Mouse (Mus musculus) heart, adult 2 months (tissue): ENCODE results near the gene Slc35e3. TPM values are rescaled to one million over a fixed set of nuclear protein-coding genes. Genes with fewer than 3 reads are reported as not detected.

ENCODE experiments used
- DNase-seq, 2 experiments: peaks; one replicate each; pipeline ENCODE4 v3.0.0; 2021
- H3K27ac ChIP-seq: fragments of 200-600 bp; 2 replicates; pipeline ENCODE4 v1.8.1; 2022
- H3K27me3 ChIP-seq: fragments of 200-500 bp; 2 replicates; pipeline ENCODE4 v1.6.1; 2012; ENCODE audit warnings: mild to moderate bottlenecking, low read length, inconsistent platforms, mixed read lengths; ENCODE audit not compliant: control insufficient read depth, insufficient read depth
- H3K36me3 ChIP-seq: fragments of 200-500 bp; 2 replicates; pipeline ENCODE4 v1.6.1; 2012; ENCODE audit warnings: low read length, inconsistent platforms; ENCODE audit not compliant: control insufficient read depth, insufficient read depth
- H3K4me1 ChIP-seq: fragments of 200-500 bp; 2 replicates; pipeline ENCODE4 v1.6.1; 2011; ENCODE audit warnings: low read length; ENCODE audit not compliant: control insufficient read depth, insufficient read depth
- H3K4me3 ChIP-seq: fragments of 200-600 bp; 2 replicates; pipeline ENCODE4 v1.8.1; 2022
- H3K79me2 ChIP-seq: fragments of 200-500 bp; replicated peaks from 2 replicates; pipeline ENCODE4 v1.6.1; 2012; ENCODE audit warnings: mild to moderate bottlenecking, inconsistent platforms, low read length, moderate library complexity, mixed read lengths; ENCODE audit not compliant: control insufficient read depth, insufficient read depth
- H3K9ac ChIP-seq: fragments of 200-500 bp; 2 replicates; pipeline ENCODE4 v1.6.1; 2012; ENCODE audit warnings: low read depth, mild to moderate bottlenecking, control low read depth, inconsistent platforms, low read length, mixed read lengths
- CTCF ChIP-seq: fragments of 200-600 bp; IDR thresholded peaks from 2 replicates; pipeline ENCODE4 v1.8.1; 2022; ENCODE audit warnings: antibody characterized with exemption, mild to moderate bottlenecking, moderate library complexity
- EP300 ChIP-seq: fragments of 200-500 bp; IDR thresholded peaks from 2 replicates; pipeline ENCODE4 v1.6.1; 2011; ENCODE audit warnings: low read depth, low read length, control low read depth; ENCODE audit not compliant: insufficient read depth
- POLR2A ChIP-seq: fragments of 200-500 bp; IDR thresholded peaks from 2 replicates; pipeline ENCODE4 v1.6.1; 2011; ENCODE audit warnings: mild to moderate bottlenecking, low read depth, low read length, control low read depth; ENCODE audit not compliant: insufficient read depth
- WGBS: fragments of 180-500 bp; shearing (Covaris S2); methylation state at CpG from one replicate; pipeline ENCODE4 v1.1.7; 2018; 5-methylcytosine and 5-hydroxymethylcytosine counted together
- intact Hi-C: fragments of 180-260 bp; cut with DNase I; formaldehyde crosslinking; loops from one replicate; pipeline ENCODE4 v1.15.1; 2025
- polyA plus RNA-seq: library from polyadenylated mRNA; depleted of rRNA; stranded (reverse); fragments of >200 nt; gene quantifications from 2 replicates; pipeline ENCODE4 v1.2.3, GENCODE M21; 2012
- total RNA-seq, 2 experiments: library from RNA; stranded (reverse); gene quantifications; 2 replicates each; pipeline ENCODE4 v1.2.3; 2021

The Slc35e3 gene
- total and polyA plus RNA-seq, 3 experiments: 5.7 to 8.0 (median 7.4) TPM

DNA sequence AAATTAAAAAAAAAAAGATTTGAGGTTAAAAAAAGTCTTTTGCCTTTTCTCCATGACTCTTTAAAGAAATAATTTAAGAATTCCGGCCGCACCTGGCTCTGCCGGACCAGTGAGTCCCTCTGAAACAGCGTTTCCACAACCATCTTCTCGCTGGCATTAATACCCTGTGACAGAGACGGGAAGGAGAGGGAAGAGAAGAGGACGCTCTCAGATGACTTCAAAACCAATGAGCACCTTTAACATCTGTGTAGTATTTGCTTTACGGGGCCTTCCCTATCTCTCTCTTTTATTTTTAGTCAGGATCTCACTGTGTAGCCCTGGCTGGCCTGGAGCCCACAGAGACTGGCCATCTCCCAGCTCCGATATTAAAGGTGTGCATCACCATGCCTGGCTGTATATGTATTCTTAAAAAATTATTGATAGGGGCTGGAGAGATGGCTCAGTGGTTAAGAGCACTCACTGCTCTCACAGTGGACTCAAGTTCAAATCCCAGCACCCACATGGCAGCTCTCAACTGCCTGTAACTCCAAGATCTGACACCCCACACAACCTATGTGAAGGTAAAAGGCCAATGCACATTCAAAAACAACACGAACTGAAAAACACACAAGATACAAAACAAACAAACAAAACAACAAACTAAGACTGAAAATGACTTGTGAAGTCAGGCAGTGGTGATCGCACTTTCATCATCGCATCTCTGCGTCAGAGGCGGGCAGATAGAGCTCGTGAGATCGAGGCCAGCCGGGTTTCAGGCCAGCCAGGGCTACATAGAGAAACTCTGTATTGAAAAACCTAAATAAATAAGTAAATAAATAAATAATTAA is 31.5 kb upstream of the Slc35e3 start:
- H3K4me1 ChIP-seq: no peaks in the 10 kb centered on the region
- no peaks in the 10 kb centered on the region for H3K79me2 ChIP-seq
- H3K4me3 ChIP-seq: no peak overlapping the region
- H3K27me3 ChIP-seq: no peaks in the 10 kb centered on the region
- DNase-seq: no peak
- no peak overlapping the region for H3K27ac ChIP-seq
- intact Hi-C loops: no loop called here
- TF ChIP-seq CTCF (no peak), POLR2A (no peak), EP300 (no peak)
- no peak overlapping the region for H3K9ac ChIP-seq
- no peaks in the 10 kb centered on the region for H3K36me3 ChIP-seq
- WGBS: 88% methylated on average over 17 of the region's 17 CpGs

DNA sequence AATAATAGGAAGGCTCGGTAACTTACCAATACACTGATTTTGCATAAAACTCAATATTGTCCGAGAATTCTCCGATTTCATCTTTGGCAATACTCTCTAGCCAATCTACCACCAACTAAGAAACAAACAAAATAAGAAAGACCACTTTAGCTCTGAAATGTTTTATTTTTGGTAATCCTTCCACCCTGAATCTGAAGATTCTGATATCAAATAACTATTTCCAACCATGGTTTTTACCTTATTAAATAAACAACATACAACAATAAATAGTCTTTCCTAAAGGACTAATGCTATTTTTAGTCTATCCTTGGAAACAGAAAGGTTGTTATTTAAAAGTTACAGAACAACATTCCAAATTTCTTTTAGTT is 30.9 kb upstream of the Slc35e3 start:
- no peaks in the 10 kb centered on the region for H3K36me3 ChIP-seq
- WGBS: 94% methylated on average over 3 of the region's 3 CpGs
- no peaks in the 10 kb centered on the region for H3K4me1 ChIP-seq
- no peak overlapping the region for H3K27ac ChIP-seq
- intact Hi-C loops: no loop called here
- H3K4me3 ChIP-seq: no peak overlapping the region
- no peak overlapping the region for H3K9ac ChIP-seq
- no peaks in the 10 kb centered on the region for H3K27me3 ChIP-seq
- no peak for TF ChIP-seq POLR2A
- TF ChIP-seq CTCF: no peak
- DNase-seq: no peak
- H3K79me2 ChIP-seq: no peaks in the 10 kb centered on the region

DNA sequence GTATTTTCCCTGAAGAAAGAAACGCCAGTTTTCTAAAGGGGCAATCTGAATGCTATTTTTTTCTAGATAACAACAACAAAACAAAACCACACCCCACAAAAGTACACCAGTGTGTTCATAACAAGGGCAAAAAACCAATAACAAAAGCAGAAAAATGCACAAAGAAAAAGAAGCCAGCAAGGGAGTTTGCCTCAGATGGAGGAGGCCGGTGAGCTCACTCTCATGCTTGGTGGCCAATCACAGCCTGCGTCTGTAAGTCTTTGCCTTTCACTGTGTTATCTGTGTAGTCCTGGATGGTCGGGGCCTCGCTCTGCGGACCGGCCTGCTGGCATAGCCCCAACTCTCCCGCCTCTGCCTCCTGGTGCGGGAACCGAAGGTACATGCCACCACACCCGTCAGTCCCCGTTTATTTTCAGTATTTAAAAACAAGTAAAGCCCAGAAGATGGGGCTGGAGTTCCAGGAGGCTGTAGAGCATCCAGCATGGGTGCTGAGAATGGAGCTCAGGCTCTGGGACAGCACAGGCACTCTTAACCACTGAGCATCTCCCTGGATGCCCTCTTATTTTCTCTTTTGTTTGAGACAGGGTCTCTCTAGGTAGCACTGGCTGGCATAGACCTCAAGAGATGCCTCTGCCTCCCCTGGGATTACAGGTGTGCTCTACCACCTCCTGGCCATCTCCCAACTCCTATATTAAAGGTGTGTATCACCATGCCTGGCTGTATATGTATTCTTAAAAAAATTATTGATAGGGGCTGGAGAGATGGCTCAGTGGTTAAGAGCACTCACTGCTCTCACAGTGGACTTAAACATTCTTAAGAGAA is 30.3 kb upstream of the Slc35e3 start:
- no peak overlapping the region for H3K4me3 ChIP-seq
- H3K4me1 ChIP-seq: no peaks in the 10 kb centered on the region
- TF ChIP-seq CTCF (no peak), POLR2A (no peak), EP300 (no peak)
- intact Hi-C loops: no loop called here
- no peaks in the 10 kb centered on the region for H3K36me3 ChIP-seq
- H3K9ac ChIP-seq: no peak overlapping the region
- no peak for DNase-seq
- no peaks in the 10 kb centered on the region for H3K27me3 ChIP-seq
- no peaks in the 10 kb centered on the region for H3K79me2 ChIP-seq
- no peak overlapping the region for H3K27ac ChIP-seq
- WGBS: 73% methylated on average over 12 of the region's 12 CpGs

DNA sequence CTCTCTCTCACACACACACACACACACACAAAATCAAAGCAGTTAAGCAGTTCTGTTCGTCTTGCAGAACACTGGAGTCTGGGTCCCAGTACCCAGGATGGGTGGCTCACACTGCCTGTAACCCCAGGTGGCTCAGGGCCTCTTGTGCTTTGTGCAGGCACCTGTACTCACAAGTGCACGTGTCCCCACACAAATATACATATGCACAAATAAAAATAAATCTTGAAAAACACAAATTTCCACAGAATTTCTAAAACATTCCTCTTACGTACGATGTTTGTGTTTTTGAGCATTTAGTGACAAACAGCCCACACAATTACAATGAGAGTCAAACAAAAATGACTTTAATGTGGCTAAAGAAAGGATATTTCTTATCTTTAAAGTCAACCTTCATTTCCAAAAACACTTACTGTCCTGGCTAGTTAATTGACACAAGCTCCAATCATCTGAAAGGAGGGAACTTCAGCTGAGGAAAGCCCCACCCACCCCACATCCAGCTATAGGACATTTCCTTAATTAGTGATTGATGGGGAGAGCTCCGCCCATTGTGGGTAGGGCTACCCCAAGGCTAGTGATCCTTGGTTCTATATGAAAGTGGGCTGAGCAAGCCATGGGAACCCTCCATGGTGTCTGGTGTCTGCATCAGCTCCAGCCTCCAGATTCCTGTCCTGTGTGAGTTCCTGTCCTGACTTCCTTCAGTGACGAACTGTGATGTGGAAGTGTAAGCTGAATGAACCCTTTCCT is 29.4 kb upstream of the Slc35e3 start:
- Histone ChIP-seq H3K27ac (no peak overlapping the region), H3K27me3 (no peaks in the 10 kb centered on the region), H3K79me2 (no peaks in the 10 kb centered on the region), H3K4me3 (no peak overlapping the region), H3K4me1 (no peaks in the 10 kb centered on the region), H3K36me3 (no peaks in the 10 kb centered on the region), H3K9ac (no peak overlapping the region)
- intact Hi-C loops: no loop called here
- WGBS: 87% methylated on average over 6 of the region's 6 CpGs
- no peak for DNase-seq
- TF ChIP-seq POLR2A (no peak), CTCF (no peak), EP300 (no peak)

DNA sequence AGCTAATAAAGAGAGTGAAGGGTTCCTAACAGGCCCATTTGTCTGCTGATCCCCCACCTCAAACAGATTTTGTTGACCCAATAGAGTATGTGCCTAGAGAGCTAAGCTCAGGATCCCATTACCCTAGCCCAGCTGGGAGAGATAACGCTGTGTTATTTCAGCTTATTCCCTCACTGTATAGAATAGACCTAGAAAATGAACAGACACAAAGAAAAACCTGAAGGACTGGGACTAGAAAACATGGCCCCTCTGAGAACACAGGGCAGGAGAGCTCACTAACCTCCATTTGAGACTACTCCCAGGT is 28.6 kb upstream of the Slc35e3 start:
- no peak for TF ChIP-seq EP300
- Histone ChIP-seq H3K4me1 (no peaks in the 10 kb centered on the region), H3K79me2 (no peaks in the 10 kb centered on the region), H3K27ac (no peak overlapping the region), H3K27me3 (no peaks in the 10 kb centered on the region), H3K36me3 (no peaks in the 10 kb centered on the region), H3K9ac (no peak overlapping the region), H3K4me3 (no peak overlapping the region)
- no peak for DNase-seq
- intact Hi-C loops: no loop called here
- 100% methylated on average over 1 of the region's 1 CpGs for WGBS
